Mouse (Mus musculus): ENCODE results near the gene Anks1. TPM values are rescaled to one million over a fixed set of nuclear protein-coding genes. Genes with fewer than 3 reads are reported as not detected.

Anks1 gene
- total and polyA plus RNA-seq, 2 experiments, result 8.8 to 10.0 TPM

DNA sequence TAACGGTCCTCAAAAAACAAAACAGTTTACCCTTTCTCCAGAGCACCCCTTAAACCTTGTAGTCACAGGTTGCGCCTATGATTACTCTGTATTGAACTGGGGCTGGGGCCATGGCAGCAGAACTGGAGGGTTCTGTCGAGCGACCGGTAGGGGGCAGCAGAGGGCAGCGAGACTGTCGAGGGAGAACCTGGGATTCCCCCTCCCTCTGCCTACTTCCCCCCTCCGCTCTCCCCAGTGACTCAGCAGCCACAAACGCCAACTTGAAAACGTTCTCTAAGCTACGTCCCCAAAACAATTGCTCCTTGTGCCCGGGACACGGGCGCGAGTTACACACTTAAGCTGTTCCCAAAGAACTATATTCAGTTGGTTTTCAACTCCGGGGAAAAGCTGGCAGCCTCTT is 175.9 kb downstream of the Anks1 start:
- no peak overlapping the region for H3K27ac ChIP-seq (replicated peaks; ENCODE audit: insufficient read depth, low read depth, low read length)
- no peaks in the 10 kb centered on the region for H3K36me3 ChIP-seq (ENCODE audit: control insufficient read depth, insufficient read depth, low read length)
- H3K27me3 ChIP-seq (ENCODE audit: control insufficient read depth, insufficient read depth, low read length), result peaks cover 9% of the 10 kb centered on the region
- no peak overlapping the region for H3K4me3 ChIP-seq (ENCODE audit: insufficient read depth, low read depth, low read length)
- 2% methylated on average over 16 of the region's 16 CpGs for WGBS
- peak; percentile 63 for DNase-seq (ENCODE audit: extremely low read depth, low read depth, low spot score)
- no peaks in the 10 kb centered on the region for H3K79me2 ChIP-seq (ENCODE audit: control insufficient read depth, insufficient read depth, low read length)
- peak; percentile 93 for TF ChIP-seq CTCF (IDR thresholded peaks at IDR 0.05; ENCODE audit: low read depth, low read length)
- TF ChIP-seq POLR2A (IDR thresholded peaks at IDR 0.05; ENCODE audit: extremely low read depth, insufficient read depth, low read length), result no peak
- no peak overlapping the region for H3K9ac ChIP-seq (ENCODE audit: low read depth, low read length)
- H3K4me1 ChIP-seq (ENCODE audit: control insufficient read depth, insufficient read depth, low read length), result 0 out of 2 replicates have a peak, but pooled peaks cover 3% of the 10 kb centered on the region

DNA sequence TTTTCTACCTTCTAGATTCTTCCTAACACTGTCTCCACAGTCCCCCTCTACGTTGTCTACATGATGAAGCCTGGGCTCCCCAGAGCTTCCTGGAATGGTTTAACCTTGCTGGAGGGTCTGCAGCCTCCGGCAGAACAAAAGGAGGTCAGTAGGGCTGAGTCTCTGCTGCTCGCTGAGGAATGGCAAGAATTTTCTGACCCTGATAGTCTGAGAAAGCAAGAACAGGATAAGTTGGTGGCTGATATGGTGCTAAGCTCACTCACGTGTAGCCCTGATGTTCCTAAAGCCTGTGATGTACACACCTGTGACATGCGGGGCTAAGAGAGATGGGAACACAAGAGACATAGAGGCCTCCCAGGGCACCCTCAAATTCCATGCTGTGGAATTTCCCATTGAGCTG is 178.3 kb downstream of the Anks1 start:
- Histone ChIP-seq H3K27me3 (ENCODE audit: control insufficient read depth, insufficient read depth, low read length) (no peaks in the 10 kb centered on the region), H3K27ac (replicated peaks; ENCODE audit: insufficient read depth, low read depth, low read length) (no peak overlapping the region), H3K9ac (ENCODE audit: low read depth, low read length) (no peak overlapping the region), H3K36me3 (ENCODE audit: control insufficient read depth, insufficient read depth, low read length) (no peaks in the 10 kb centered on the region), H3K4me3 (ENCODE audit: insufficient read depth, low read depth, low read length) (no peak overlapping the region), H3K79me2 (ENCODE audit: control insufficient read depth, insufficient read depth, low read length) (no peaks in the 10 kb centered on the region), H3K4me1 (ENCODE audit: control insufficient read depth, insufficient read depth, low read length) (0 out of 2 replicates have a peak, but pooled peaks cover 3% of the 10 kb centered on the region)
- no peak for DNase-seq (ENCODE audit: extremely low read depth, low read depth, low spot score)
- no peak for TF ChIP-seq CTCF (IDR thresholded peaks at IDR 0.05; ENCODE audit: low read depth, low read length)
- no peak for TF ChIP-seq POLR2A (IDR thresholded peaks at IDR 0.05; ENCODE audit: extremely low read depth, insufficient read depth, low read length)
- 83% methylated on average over 5 of the region's 5 CpGs for WGBS

DNA sequence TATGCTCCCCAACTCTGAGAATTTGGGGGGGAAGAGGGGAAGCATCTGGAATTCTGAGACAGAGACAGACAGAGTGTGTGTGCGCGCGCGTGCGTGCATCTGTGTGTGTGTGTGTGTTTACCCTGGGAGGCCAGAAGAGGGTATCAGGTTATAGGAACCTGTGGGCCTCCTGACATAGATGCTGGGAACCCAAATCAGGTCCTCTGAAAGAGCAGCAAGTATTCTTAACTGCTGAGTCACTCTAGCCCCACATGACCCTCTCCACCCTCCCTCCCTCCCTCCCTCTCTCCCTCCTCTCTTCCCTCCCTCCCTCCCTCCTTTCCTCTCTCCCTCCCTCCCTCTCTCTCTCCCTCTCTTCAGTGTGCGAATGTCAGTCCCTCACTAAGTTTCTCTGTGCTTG is 179.6 kb downstream of the Anks1 start:
- H3K9ac ChIP-seq (ENCODE audit: low read depth, low read length), result no peak overlapping the region
- no peaks in the 10 kb centered on the region for H3K79me2 ChIP-seq (ENCODE audit: control insufficient read depth, insufficient read depth, low read length)
- 97% methylated on average over 6 of the region's 6 CpGs for WGBS
- no peak overlapping the region for H3K4me3 ChIP-seq (ENCODE audit: insufficient read depth, low read depth, low read length)
- H3K27me3 ChIP-seq (ENCODE audit: control insufficient read depth, insufficient read depth, low read length), result no peaks in the 10 kb centered on the region
- no peak overlapping the region for H3K27ac ChIP-seq (replicated peaks; ENCODE audit: insufficient read depth, low read depth, low read length)
- 0 out of 2 replicates have a peak, but pooled peaks cover 3% of the 10 kb centered on the region for H3K4me1 ChIP-seq (ENCODE audit: control insufficient read depth, insufficient read depth, low read length)
- no peak for DNase-seq (ENCODE audit: extremely low read depth, low read depth, low spot score)
- TF ChIP-seq POLR2A (IDR thresholded peaks at IDR 0.05; ENCODE audit: extremely low read depth, insufficient read depth, low read length) (no peak), CTCF (IDR thresholded peaks at IDR 0.05; ENCODE audit: low read depth, low read length) (no peak)
- no peaks in the 10 kb centered on the region for H3K36me3 ChIP-seq (ENCODE audit: control insufficient read depth, insufficient read depth, low read length)

DNA sequence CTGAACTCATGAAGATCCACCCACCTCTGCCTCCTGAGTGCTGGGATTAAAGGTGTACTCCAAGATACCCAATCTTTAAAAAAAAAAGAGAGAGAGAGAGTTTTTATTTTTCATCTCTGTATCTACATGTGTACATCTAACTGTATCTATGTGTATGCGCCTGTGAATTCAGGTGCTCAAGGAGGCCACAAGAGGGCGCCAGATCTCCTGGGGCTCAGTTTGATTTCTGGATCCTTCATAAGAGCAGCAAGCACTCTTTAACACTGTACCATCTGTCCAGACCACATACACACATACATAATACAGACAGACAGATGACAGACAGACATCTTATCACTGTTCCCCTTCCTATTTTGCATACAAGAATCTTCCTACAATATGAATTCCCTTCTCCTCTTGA is 183.2 kb downstream of the Anks1 start:
- Histone ChIP-seq H3K27ac (replicated peaks; ENCODE audit: insufficient read depth, low read depth, low read length) (no peak overlapping the region), H3K27me3 (ENCODE audit: control insufficient read depth, insufficient read depth, low read length) (no peaks in the 10 kb centered on the region), H3K79me2 (ENCODE audit: control insufficient read depth, insufficient read depth, low read length) (no peaks in the 10 kb centered on the region), H3K9ac (ENCODE audit: low read depth, low read length) (no peak overlapping the region), H3K4me1 (ENCODE audit: control insufficient read depth, insufficient read depth, low read length) (no peaks in the 10 kb centered on the region), H3K36me3 (ENCODE audit: control insufficient read depth, insufficient read depth, low read length) (no peaks in the 10 kb centered on the region), H3K4me3 (ENCODE audit: insufficient read depth, low read depth, low read length) (no peak overlapping the region)
- no peak for DNase-seq (ENCODE audit: extremely low read depth, low read depth, low spot score)
- 97% methylated on average over 2 of the region's 2 CpGs for WGBS
- no peak for TF ChIP-seq POLR2A (IDR thresholded peaks at IDR 0.05; ENCODE audit: extremely low read depth, insufficient read depth, low read length)
- TF ChIP-seq CTCF (IDR thresholded peaks at IDR 0.05; ENCODE audit: low read depth, low read length), result peak; percentile 29; the same call in 1 of the 2 replicates

DNA sequence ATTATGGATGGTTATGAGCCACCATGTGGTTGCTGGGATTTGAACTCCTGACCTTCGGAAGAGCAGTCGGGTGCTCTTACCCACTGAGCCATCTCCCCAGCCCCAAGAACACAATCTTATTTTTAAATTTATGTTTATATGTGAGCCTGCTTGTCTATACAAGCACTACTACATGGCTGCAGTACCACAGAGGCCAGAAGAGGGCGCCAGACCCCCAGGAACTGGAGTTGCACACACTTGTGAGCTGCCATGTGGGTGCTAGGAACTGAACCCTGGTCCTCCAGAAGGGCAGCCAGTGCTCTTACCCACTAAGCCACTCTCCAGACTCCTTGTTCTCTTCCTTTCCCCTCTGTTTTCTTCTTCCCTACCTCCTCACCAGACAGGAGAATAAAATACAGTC is 184.7 kb downstream of the Anks1 start:
- Histone ChIP-seq H3K36me3 (ENCODE audit: control insufficient read depth, insufficient read depth, low read length) (no peaks in the 10 kb centered on the region), H3K4me3 (ENCODE audit: insufficient read depth, low read depth, low read length) (no peak overlapping the region), H3K4me1 (ENCODE audit: control insufficient read depth, insufficient read depth, low read length) (no peaks in the 10 kb centered on the region), H3K27ac (replicated peaks; ENCODE audit: insufficient read depth, low read depth, low read length) (no peak overlapping the region), H3K27me3 (ENCODE audit: control insufficient read depth, insufficient read depth, low read length) (no peaks in the 10 kb centered on the region), H3K79me2 (ENCODE audit: control insufficient read depth, insufficient read depth, low read length) (no peaks in the 10 kb centered on the region), H3K9ac (ENCODE audit: low read depth, low read length) (no peak overlapping the region)
- DNase-seq (ENCODE audit: extremely low read depth, low read depth, low spot score), result no peak
- TF ChIP-seq CTCF (IDR thresholded peaks at IDR 0.05; ENCODE audit: low read depth, low read length) (peak; percentile 20; the same call in 1 of the 2 replicates), POLR2A (IDR thresholded peaks at IDR 0.05; ENCODE audit: extremely low read depth, insufficient read depth, low read length) (no peak)
- 85% methylated on average over 3 of the region's 3 CpGs for WGBS

DNA sequence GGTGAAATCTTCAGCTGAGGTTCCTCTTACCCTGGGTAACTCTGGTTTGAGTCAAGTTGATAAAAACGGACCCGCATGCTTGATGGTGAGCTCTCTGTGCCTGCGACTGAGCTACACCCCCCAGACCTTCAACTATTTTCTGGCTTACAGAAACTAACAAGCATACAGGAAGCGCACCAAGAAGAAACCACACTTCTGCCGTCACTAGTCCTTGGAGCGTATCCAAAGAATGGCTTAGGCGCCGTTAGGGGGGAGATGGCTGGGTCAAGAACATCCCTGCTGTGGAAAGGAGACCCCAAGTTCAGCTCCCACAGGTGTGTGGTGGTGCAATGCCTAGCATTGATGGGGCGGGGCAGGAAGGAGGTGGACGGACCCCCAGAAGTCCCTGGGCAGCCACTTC is 187.3 kb downstream of the Anks1 start:
- no peak for DNase-seq (ENCODE audit: extremely low read depth, low read depth, low spot score)
- TF ChIP-seq CTCF (IDR thresholded peaks at IDR 0.05; ENCODE audit: low read depth, low read length), result no peak
- no peak for TF ChIP-seq POLR2A (IDR thresholded peaks at IDR 0.05; ENCODE audit: extremely low read depth, insufficient read depth, low read length)
- Histone ChIP-seq H3K4me3 (ENCODE audit: insufficient read depth, low read depth, low read length) (no peak overlapping the region), H3K36me3 (ENCODE audit: control insufficient read depth, insufficient read depth, low read length) (no peaks in the 10 kb centered on the region), H3K4me1 (ENCODE audit: control insufficient read depth, insufficient read depth, low read length) (no peaks in the 10 kb centered on the region), H3K9ac (ENCODE audit: low read depth, low read length) (no peak overlapping the region), H3K79me2 (ENCODE audit: control insufficient read depth, insufficient read depth, low read length) (no peaks in the 10 kb centered on the region), H3K27ac (replicated peaks; ENCODE audit: insufficient read depth, low read depth, low read length) (no peak overlapping the region), H3K27me3 (ENCODE audit: control insufficient read depth, insufficient read depth, low read length) (no peaks in the 10 kb centered on the region)
- 84% methylated on average over 10 of the region's 10 CpGs for WGBS

Measured in liver, adult 2 months (tissue).